ENCODE assay signal across 20 mouse cellular contexts in genomic region chr8:10878371-10878770, GRCm38 (mm10).
A peak's percentile ranks its signal among the peaks of the same experiment; 100 is the strongest.
DNase-seq lines count a peak whose midpoint lies in the region; ATAC-seq and TF ChIP-seq lines count a peak whose summit lies in the region.
"Had no signal": no experiment of that assay in that cellular context is flagged by ENCODE, and none has a peak within 500 bp of the region (broad histone marks: within the 10 kb centered on the region; RNA-seq: fewer than 3 reads in every experiment).

No protein-coding gene starts in this region.

- no peak for ATAC-seq in liver, embryonic 15.5 days (ENCODE audit: insufficient read depth)
- ATAC-seq in heart, embryonic 12.5 days (ENCODE audit: insufficient number of reproducible peaks, low FRiP score), result no peak
- ATAC-seq: forebrain, embryonic 15.5 days; hindbrain, postnatal 0 days had no signal

- no peak for TF ChIP-seq CTCF in C2C12 (IDR thresholded peaks at IDR 0.05; ENCODE audit: control insufficient read depth, insufficient read depth, insufficient read length)

- H3K79me3 ChIP-seq in C2C12 (ENCODE audit: low read depth), result no peaks in the 10 kb centered on the region

- H3ac ChIP-seq in C2C12 (ENCODE audit: control insufficient read depth, insufficient read length, low read depth), result no peak overlapping the region

- WGBS in liver, embryonic 15.5 days (ENCODE audit: insufficient replicate concordance), result 56% methylated on average over 4 of the region's 4 CpGs
- 90% methylated on average over 4 of the region's 4 CpGs for WGBS in embryonic facial prominence, embryonic 10.5 days
- 81% methylated on average over 4 of the region's 4 CpGs for WGBS in heart, embryonic 12.5 days

- H3K4me1 ChIP-seq in liver, embryonic 15.5 days (replicated peaks), result 0 out of 2 replicates have a peak, but pooled peaks cover 4% of the 10 kb centered on the region
- no peaks in the 10 kb centered on the region for H3K4me1 ChIP-seq in embryonic facial prominence, embryonic 10.5 days
- H3K4me1 ChIP-seq in heart, embryonic 12.5 days (replicated peaks), result peaks cover 4% of the 10 kb centered on the region

- no peak for DNase-seq in liver
- peak; percentile 39 for DNase-seq in fibroblast of lung, adult 2 months (ENCODE audit: low read depth)
- DNase-seq in embryonic facial prominence, embryonic 10.5 days (ENCODE audit: low spot score), result no peak
- no peak for DNase-seq in cerebellum, postnatal 14 days
- DNase-seq: adrenal gland, adult 8-10 months; adrenal gland, postnatal 36 days; B cell, adult 2 months; cerebellum, adult 2 months; cerebellum, postnatal 25 days; heart, adult 18-20 months; heart, postnatal 14 days had no signal

- H3K9me3 ChIP-seq in liver, embryonic 15.5 days (replicated peaks), result no peaks in the 10 kb centered on the region
- H3K9me3 ChIP-seq in embryonic facial prominence, embryonic 10.5 days, result no peaks in the 10 kb centered on the region
- H3K9me3 ChIP-seq in heart, embryonic 12.5 days (replicated peaks), result no peaks in the 10 kb centered on the region
- H3K9me3 ChIP-seq: forebrain, embryonic 10.5 days; forebrain, embryonic 15.5 days; heart, embryonic 10.5 days; heart, embryonic 15.5 days; hindbrain, embryonic 13.5 days had no signal

- H3K9ac ChIP-seq in liver, embryonic 15.5 days, result no peak overlapping the region
- no peak overlapping the region for H3K9ac ChIP-seq in heart, embryonic 12.5 days
- H3K9ac ChIP-seq: forebrain, embryonic 15.5 days; heart, embryonic 15.5 days; hindbrain, embryonic 13.5 days had no signal

- no peaks in the 10 kb centered on the region for H3K79me2 ChIP-seq in C2C12 (ENCODE audit: control insufficient read depth, insufficient read depth)

- H3K27ac ChIP-seq in liver, embryonic 15.5 days (replicated peaks), result 0 out of 2 replicates have a peak overlapping the region, but pooled peaks have one; percentile 14
- no peak overlapping the region for H3K27ac ChIP-seq in embryonic facial prominence, embryonic 10.5 days (replicated peaks)
- no peak overlapping the region for H3K27ac ChIP-seq in heart, embryonic 12.5 days (ENCODE audit: poor library complexity, severe bottlenecking)
- H3K27ac ChIP-seq: forebrain, embryonic 10.5 days; forebrain, embryonic 15.5 days; heart, embryonic 10.5 days; heart, embryonic 15.5 days; hindbrain, embryonic 13.5 days; hindbrain, postnatal 0 days had no signal

- H3K4me2 ChIP-seq in liver, embryonic 15.5 days, result no peak overlapping the region
- no peak overlapping the region for H3K4me2 ChIP-seq in heart, embryonic 12.5 days
- H3K4me2 ChIP-seq: forebrain, embryonic 15.5 days; heart, embryonic 15.5 days; hindbrain, embryonic 13.5 days had no signal

- H3K4me3 ChIP-seq in liver, embryonic 15.5 days (replicated peaks), result no peak overlapping the region
- H3K4me3 ChIP-seq in C2C12 (ENCODE audit: insufficient read depth, poor library complexity, severe bottlenecking), result no peak overlapping the region
- no peak overlapping the region for H3K4me3 ChIP-seq in embryonic facial prominence, embryonic 10.5 days
- H3K4me3 ChIP-seq in heart, embryonic 12.5 days, result no peak overlapping the region
- H3K4me3 ChIP-seq: forebrain, embryonic 10.5 days; forebrain, embryonic 15.5 days; heart, embryonic 10.5 days; heart, embryonic 15.5 days; hindbrain, embryonic 13.5 days had no signal

- no peaks in the 10 kb centered on the region for H3K36me3 ChIP-seq in liver, embryonic 15.5 days (replicated peaks)
- H3K36me3 ChIP-seq in C2C12 (ENCODE audit: control insufficient read depth, insufficient read depth), result no peaks in the 10 kb centered on the region
- H3K36me3 ChIP-seq in embryonic facial prominence, embryonic 10.5 days (replicated peaks), result no peaks in the 10 kb centered on the region
- no peaks in the 10 kb centered on the region for H3K36me3 ChIP-seq in heart, embryonic 12.5 days
- H3K36me3 ChIP-seq: forebrain, embryonic 10.5 days; forebrain, embryonic 15.5 days; heart, embryonic 10.5 days; heart, embryonic 15.5 days; hindbrain, embryonic 13.5 days had no signal

- H3K27me3 ChIP-seq in liver, embryonic 15.5 days, result peaks cover 11% of the 10 kb centered on the region; the same call in 1 of the 2 replicates
- H3K27me3 ChIP-seq in C2C12 (ENCODE audit: control insufficient read depth, insufficient read depth, insufficient read length), result peaks cover 36% of the 10 kb centered on the region
- H3K27me3 ChIP-seq in embryonic facial prominence, embryonic 10.5 days (replicated peaks; ENCODE audit: low read depth, poor library complexity, severe bottlenecking), result peaks cover 39% of the 10 kb centered on the region; the same call in 1 of the 2 replicates
- peaks cover 30% of the 10 kb centered on the region for H3K27me3 ChIP-seq in heart, embryonic 12.5 days (replicated peaks)
- H3K27me3 ChIP-seq: forebrain, embryonic 15.5 days had no signal

TF ChIP-seq in C2C12, 6 proteins besides CTCF, POLR2A, EP300 and RAD21:
- TF ChIP-seq FOSL1 (IDR thresholded peaks at IDR 0.05; ENCODE audit: insufficient read depth, low read length, poor library complexity, severe bottlenecking) (peak; percentile 64), MYOD1 (IDR thresholded peaks at IDR 0.05; ENCODE audit: control insufficient read depth, insufficient read length, low read depth) (no peak)
